Mouse (Mus musculus) olfactory bulb, adult 2 months (tissue): Measurements from ENCODE around the gene Dennd1a.

Experiments used
- CTCF ChIP-seq: fragments of 200-500 bp; IDR thresholded peaks from 2 replicates; pipeline ENCODE4 v1.5.1; 2012; ENCODE audit warnings: low read depth, mild to moderate bottlenecking, low read length, moderate library complexity; ENCODE audit not compliant: insufficient read depth
- POLR2A ChIP-seq: fragments of 200-500 bp; IDR thresholded peaks from 2 replicates; pipeline ENCODE4 v1.6.1; 2012; ENCODE audit warnings: mild to moderate bottlenecking, low read depth, low read length, moderate library complexity; ENCODE audit not compliant: insufficient read depth

DNA sequence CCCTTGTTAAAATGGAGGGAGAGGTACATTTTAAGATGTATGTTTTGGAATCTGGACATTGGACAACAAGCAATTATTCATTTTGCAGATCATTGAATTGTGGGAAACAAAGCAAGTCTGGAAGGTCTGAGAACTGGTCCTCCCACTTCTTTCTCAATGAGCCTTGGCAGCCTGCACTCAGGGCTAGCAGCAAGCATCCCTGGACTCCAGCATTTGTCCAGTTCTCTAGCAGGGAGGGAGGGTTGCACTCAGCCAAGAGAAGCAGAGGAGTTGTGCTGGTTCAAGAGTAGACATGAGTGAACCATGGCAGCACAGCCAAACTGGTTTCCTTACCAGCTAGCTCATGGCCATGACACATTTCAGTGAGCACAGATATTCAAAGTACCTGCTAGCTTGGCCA lies 447.3 kb downstream of the Dennd1a start:
- no peak for TF ChIP-seq POLR2A
- TF ChIP-seq CTCF: no peak
